Mouse (Mus musculus) lung, adult 2 months (tissue): ENCODE results near the gene Tacc2.

Source experiments
- CTCF ChIP-seq: fragments of 200-500 bp; IDR thresholded peaks from 2 replicates; pipeline ENCODE4 v1.5.1; 2011; ENCODE audit warnings: mild to moderate bottlenecking, low read length, control low read depth; ENCODE audit not compliant: insufficient read depth
- POLR2A ChIP-seq: fragments of 200-500 bp; IDR thresholded peaks from 2 replicates; pipeline ENCODE4 v1.6.1; 2011; ENCODE audit warnings: low read depth, mild to moderate bottlenecking, control low read depth, low read length, borderline replicate concordance; ENCODE audit errors: extremely low read depth

- no peak for TF ChIP-seq POLR2A
- no peak for TF ChIP-seq CTCF
These were observed 138.2 kb downstream of the Tacc2 start for GRCm38 (mm10) chr7:130715467-130715866.
